Mouse (Mus musculus) layer of hippocampus, postnatal 36 days (tissue): ENCODE data around the gene Amn. TPM values are rescaled to one million over a fixed set of nuclear protein-coding genes. Genes with fewer than 3 reads are reported as not detected.

ENCODE experiments used
- DNase-seq, 2 experiments: peaks; one replicate each; pipeline ENCODE4 v3.0.0; 2022
- total RNA-seq, 2 experiments: library from RNA; stranded (reverse); gene quantifications; 2 replicates each; pipeline ENCODE4 v1.2.3; 2021

Gene Amn
- total RNA-seq, 2 experiments from 2014 or later, result 2.8 to 4.7 TPM

DNA sequence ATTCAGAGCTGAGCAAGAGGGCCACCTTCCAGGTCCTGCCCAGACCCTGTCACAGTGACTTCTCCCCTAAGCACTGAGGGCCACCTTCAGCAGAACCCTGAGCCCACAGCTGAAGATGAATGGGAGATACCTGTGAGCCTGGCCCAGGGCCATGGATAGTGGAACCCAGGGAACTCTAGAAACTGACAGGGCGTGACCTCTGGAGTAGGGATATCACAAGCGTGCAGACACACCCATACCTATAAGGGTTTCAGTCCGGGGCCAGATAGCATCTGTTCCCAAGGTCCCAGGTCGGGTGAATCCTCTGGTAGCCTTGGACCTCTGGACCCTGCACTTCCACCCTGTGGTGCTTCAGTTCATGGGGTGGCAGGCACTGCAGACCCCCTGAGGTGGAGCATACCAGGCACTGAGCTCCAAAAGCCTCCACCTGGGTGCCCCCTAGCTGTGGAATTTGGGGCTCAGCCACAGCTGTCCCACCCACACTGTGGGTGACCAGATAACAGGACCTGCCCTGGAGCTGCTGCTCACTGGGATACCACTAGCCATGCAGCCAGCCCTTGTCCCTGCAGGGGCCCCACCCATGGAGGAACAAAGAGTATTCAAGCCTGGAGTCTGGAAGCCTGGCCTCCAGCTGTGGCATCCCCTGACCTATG is 3.1 kb upstream of the Amn start:
- no peak for DNase-seq

DNA sequence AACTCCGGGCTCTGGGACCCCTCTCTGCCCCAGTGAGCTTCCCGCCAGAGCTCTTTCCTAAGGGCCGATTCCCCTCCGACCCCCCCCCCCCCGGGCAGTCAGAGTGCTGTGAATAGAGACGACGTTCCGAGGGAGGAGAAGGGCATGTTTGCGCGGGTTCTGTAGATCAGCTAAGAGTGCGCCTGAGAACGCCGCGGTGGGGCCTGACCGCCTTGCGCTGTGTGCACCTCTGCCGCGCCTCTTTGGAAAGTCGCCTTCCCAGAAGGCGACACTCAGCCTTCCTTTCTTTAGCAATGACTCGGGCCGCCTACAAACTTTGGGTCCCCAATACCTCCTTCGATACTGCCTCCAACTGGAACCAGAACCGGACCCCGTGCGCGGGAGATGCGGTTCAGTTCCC is 511 bp downstream of the Amn start:
- DNase-seq, result no peak

DNA sequence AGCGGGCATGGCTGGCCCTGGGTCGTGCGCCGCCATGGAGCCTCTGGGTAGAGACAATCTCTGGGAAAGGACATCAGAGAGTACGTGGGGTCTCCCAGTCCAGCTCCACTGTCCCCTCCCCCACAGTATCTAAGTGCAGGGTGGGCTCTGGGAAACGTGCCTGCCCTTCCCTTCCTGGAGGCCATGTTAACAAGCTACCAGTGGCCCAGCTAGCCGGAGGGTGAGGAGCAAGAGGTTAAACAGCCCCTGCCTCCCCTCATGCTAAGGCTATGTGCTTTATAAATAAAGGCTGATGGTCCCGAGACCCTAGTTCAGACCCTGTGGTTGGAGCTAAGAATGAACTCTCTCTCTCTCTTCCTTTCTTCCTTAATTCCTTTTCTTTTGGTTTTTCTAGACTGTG is 1.1 kb downstream of the Amn start:
- DNase-seq, result no peak

DNA sequence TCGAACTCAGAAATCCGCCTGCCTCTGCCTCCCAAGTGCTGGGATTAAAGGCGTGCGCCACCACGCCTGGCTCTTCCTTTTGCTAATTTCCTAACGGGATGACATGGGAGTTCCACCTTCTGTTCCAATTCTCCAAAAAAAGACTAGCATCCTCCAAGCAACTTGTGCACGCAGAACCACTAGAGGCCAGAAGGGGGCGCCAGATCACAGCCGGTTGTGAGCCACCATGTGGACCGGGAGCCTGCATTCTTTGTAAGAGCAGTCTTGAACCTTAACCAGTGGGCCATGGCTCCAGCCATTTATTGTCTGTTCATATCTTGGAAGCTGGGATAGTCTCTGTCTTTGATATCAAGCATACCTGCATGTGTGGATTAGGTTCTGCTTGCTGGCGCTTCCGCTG is 1.5 kb downstream of the Amn start:
- DNase-seq, result peak; percentile 77 to 84

DNA sequence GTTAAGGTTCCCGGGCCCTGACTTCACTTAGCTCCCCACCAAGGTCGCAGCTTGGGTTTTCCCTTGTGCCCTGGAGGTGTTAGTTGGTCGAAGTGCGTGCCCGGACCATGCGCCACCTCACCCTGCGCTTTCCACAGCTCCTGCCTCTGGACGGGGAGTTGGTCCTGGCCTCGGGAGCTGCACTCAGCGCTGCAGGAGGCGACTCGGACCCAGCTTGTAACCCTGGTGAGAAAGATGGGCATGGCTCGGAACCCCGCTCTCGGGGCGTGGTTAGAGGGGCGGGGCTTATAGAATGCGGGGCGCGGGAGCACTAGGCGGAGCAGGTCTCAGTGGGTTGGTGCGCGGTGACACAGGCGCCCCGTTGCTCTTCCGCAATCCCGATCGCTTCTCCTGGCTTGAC is 3.1 kb downstream of the Amn start:
- DNase-seq, result no peak

DNA sequence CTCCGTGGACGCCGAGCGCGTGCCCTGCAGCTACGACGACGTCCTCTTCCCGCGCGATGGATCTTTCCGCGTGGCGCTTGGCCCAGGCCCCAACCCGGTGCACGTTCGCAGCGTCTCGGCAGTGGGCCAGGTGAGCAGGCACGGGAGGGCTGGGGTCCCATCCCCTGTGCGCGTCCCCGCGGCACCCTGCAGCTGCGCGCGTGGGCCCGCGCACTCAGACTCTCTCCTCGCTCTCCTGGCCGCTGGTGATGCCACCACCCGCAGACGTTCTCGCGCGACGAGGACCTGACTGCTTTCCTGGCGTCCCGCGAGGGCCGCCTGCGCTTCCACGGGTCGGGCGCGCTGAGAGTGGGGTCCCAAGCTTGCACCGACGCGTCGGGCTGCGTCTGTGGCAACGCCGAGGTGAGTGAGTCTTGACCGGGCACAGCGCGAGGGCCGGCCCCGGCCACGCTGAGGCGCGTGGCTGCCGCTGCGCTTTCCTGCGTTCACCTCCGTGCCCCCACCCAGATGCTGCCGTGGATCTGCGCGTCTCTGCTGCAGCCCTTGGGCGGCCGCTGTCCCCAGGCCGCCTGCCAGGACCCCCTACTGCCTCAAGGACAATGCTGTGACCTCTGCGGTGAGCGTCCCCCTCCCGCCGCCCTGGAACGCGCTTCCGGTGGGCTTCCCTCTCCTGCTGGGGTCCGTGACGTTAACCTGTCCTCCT is 3.7 kb downstream of the Amn start:
- DNase-seq, result no peak

DNA sequence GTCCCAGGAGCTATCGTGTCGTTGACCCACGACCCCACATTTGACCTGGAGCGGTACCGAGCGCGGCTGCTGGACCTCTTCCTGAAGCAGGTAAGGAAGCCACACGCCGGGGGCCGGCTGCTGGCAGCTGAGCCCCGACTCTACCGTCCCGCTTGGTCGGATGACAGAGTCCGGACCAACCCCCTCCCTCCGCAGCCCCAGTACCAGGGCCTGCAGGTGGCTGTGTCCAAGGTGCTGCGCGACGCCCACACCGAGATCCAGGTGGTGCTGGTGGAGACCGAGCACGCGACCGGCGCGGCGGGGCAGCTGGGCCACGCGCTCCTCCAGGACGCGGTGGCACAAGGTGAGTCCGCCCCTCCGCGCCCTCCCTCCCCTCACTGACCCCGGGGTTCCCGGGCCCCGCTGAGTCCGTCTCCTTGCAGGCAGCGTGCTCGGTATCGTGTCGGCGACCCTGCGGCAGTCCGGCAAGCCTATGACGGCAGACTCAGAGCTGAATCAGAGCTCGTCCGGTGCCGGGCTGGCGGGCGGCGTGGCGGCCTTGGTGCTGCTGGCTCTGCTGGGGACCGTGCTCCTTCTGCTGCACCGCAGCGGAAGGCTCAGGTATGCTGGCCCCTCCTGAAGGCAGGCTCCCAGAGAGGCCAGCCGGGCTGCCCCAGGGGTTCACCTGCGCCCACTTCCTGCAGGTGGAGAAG is 4.4 kb downstream of the Amn start:
- no peak for DNase-seq

DNA sequence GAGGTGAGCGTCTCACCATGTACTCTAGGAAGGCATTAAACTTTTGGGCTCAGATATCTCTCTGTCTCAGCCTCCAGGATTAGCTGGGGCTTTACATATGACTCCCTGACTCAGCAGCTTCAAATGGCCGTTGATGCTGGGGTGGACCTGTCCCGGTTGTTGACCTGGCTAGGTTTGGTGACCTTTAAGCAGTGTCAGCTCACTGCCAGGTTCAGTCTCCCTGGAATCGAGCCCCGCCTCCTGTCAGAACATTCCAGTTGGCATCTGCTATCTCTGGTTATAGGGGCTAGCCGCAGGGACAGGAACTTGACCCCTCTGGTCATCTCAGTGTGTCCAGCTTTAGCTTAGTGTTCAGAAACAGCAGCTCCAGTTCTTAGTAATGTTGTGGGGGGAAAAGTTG is 5.5 kb downstream of the Amn start:
- no peak for DNase-seq

DNA sequence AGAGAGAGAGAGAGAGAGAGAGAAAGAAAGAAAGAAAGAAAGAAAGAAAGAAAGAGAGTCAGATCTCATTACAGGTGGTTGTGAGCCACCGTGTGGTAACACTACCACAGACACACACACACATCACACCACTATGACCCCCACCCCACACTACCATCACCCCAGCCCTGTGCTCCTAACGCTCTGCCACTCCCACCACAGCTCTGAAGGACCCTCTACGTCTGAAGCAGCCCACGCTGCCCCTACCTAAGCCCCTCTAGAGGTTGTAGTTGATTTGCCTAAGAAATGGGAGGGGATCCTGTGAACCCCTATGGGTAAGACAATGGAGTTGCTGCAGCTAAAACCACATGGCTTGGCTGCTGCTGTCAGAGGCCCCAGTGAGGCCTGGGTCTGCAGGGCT is 12.7 kb downstream of the Amn start:
- no peak for DNase-seq

DNA sequence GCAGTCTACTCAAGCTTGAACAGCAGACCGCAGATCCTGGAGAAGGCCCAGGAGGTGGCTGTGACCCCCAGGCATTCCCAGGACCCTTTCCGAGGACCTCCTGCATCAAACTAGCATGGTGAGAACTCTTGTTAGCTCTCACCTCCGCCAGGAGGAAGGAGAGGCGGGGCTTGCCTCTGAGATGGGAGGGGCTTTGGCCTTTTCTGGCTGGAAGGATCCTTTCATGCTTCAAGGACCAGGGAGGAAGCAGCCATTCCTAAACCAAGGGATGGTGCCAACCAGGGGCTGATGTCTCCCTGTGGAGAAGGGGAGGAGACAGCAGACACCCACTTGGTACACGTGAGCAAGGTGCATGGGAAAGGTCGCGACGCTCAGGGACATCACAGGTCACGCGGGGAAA is 13.6 kb downstream of the Amn start:
- DNase-seq, result no peak

DNA sequence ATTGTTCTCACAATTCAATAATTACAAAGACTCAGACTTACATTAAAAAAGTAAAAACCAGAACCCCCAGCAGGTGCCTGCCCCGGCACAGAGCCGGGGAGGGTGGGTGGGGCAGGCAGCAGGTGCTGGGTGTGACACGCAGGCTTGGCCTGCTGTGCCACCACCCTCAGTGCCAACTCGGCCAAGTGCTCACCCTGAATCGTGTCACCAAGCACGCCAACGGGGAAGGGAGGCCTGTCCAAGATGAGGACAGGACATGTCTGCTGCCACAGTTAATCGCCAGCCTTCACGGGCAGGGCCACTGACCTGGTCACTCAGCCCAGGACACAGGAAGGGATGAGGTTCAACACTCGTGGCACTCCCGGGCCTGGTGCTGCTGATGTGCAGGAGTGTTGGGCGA is 22.1 kb downstream of the Amn start:
- DNase-seq, result no peak

DNA sequence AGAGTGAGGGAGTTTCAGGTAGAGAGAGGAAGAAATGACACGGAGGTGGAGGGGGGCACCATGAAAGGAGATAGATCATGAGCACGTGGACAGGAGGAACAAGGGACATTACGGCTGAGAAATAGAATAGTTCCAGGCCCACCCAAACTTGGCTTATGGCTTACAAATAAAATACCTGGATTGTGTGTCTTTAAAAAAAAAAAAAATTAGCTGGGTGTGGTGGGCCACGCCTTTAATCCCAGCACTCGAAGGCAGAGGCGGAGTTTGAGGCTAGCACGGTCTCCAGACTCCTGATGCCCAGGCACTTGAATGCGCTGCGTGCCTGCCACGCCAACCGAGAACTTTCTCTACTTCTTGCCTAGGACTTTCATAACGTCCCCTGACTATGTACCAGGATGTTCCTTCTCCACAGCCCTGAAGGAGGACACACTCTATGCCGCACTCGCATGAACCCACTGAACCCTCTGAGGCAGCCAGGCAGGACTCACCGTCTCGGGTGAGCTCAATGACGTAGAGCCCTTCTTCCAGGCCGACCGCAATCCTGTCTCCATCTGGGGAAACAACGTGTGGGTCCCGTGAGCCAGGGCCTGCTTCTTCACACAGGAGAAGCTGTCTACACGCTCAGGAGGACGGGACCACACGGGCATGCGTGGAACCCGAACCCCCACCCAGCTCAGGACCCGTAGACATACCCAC is 30.6 kb downstream of the Amn start:
- DNase-seq, result no peak

DNA sequence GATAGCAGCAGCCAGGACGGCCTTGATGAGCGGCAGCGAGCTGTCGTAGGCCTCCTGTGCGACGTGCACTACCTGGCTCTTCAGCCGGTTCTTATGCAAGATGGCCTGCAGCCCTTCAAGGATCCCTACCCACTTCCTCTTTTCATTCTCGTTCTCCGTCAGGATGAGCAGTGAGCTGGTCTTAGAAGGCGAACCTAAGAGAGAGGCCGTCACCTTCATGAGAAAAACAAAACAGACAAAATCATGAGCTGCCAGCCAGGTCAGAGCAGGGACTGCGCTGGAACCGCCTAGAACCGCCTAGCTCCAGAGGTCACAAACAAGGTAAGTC is 31.1 kb downstream of the Amn start:
- no peak for DNase-seq

DNA sequence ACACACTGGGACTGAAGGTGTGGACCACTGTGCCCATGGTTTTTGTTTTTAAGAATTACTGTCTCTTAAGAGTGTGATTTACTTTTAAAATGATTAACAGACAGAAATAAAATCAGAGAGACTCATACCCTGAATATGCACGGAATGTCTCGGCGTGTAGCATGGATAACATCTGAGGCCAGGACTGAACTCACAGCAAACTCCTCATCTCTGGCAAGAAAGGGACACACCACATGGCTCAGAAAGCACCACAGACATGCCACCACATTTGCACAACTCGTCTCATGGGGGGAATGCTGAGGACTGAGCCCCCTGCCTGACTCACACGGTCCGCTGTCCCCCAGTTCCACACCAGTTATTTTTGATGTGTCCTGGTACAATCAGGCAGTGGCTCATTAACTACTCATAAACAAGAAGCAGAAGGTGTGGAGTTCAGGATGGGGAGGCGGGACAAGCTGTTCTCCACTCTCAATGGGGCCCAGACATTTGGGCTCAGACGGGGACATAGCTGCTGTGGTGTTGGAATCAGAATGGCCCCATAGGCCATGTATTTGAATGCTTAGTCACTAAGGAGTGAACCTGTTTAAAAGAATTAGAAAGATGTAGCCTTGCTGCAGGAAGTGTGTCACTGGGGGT is 32.9 kb downstream of the Amn start:
- DNase-seq, result peak in 1 of 2 experiments; percentile 27

DNA sequence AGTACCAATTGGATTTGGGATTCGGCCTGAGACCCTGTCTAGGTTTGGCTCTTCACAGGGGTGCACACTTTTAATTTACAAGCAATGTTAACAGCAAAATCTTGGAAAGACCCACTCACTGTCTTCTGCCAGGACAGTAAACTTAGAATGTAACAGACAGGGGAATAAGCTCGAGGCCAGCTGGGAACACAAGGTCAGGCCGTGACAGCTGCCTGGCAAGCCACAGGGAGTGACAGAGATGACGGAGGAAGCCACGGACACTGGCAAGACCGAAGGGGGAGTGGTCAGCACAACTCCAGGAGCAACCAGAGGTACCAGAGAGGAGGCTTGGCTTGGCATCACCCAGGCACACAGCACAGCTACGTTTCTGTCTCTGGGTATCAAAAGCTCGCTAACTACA is 35.9 kb downstream of the Amn start:
- no peak for DNase-seq

DNA sequence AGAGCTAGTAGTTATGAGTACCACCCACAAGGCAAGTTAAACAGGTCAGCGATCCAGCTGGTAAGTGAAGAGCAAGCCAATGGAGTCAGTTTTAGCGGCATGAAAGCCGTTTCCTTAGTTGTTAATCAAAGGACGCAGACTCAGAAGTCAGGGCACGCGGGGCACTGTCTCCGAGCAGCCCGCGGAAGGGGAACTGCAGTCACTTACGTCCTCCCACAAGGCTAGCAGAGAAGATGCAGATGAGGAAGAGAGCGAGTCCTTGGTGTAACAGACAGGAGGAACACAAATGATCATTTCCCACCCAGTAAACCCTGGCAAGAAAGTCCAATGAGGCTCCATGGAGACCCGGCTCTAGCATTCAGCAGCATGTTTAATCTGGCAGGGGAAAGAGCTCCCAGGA is 38.4 kb downstream of the Amn start:
- no peak for DNase-seq

DNA sequence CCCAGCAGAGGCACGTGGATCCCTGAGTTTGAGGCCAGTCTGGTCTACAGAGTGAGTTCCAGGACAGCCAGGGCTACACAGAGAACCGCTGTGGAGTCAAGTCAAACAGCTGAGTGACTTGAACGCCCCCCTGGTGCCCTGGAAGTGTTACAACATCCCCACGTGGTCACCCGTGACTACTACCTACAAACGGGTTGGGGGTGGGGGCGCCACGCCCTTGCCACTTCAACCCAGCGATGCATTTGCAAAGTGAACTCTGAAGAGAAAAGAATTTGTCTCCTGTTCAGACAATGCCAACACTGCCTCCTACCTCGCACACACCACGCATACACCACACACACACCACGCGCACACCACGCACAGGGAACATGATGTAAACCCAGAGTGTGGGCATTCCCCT is 39.0 kb downstream of the Amn start:
- no peak for DNase-seq

DNA sequence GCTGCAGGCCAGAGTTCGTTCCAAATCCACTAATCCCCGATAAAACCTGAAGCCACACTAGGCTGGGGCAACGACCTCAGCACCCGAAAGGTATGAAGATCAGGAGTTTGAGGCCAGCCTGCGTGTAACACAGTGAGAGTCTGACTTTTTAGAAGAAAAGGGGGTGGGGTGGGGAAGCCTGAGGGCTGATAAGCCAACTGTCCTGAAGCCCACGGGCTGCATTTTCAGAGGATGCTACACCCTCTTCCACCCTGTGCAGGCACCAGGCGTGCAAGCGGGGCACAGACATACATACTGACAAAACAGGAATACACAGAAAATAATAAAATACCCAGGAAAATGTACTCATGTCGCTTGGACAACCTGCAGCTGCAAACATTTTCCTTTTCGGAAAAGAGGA is 40.9 kb downstream of the Amn start:
- DNase-seq, result no peak

DNA sequence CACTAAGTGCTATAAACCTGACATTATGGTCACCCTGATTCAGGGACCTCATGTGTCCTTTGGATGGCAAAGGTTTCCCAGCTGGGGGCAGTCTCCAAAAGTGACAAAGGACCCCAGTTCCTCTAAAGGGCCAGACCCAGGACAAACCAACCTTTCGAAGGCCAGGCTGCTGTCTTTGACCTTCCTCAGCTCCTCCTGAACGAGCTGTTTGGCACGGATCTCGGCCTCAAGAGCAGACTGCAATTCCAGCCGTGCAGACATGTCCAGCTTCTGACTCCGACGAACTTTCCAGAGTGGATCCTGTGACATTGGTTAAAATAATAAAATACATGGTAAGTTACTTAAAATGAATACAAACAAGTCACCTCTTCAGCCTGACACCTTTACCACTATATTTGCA is 43.4 kb downstream of the Amn start:
- no peak for DNase-seq

DNA sequence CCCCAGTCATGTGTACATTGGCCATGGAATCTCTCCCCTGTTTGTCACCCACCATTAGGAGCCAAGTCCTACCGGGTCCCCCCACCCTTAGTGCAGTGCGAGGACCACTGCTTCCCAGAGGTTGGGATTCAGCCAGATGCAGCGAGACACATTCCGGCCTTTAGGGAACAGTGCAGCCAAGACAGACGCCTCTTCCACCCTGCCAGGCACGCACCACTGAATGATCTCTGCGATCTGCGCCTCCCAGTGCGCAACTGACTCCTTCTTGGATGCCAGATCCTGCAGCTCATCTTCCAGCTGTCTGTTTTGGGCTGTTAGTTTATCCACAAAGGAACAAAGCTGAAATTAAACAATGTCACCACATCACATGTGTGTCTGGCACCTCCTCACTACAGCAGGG is 46.8 kb downstream of the Amn start:
- DNase-seq, result no peak

DNA sequence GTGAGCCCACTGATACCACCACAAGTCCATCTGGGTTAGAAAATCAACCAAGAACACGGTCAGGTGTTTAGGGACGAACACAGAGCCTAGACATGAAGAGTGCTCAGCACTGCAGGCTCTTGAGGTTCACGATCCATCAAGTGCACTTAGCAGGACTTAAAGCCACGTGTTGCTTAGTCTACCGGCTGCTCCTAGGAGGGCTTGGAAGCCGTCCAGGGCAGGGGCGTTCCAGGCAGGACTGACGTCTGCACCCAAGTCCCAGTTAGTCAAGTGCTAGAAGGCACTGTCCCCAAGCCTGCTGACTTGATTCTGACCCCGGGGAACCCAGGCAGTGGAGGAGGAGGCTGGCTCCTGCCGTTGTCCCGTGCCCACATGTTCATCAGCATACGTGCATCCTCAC is 49.7 kb downstream of the Amn start:
- no peak for DNase-seq

DNA sequence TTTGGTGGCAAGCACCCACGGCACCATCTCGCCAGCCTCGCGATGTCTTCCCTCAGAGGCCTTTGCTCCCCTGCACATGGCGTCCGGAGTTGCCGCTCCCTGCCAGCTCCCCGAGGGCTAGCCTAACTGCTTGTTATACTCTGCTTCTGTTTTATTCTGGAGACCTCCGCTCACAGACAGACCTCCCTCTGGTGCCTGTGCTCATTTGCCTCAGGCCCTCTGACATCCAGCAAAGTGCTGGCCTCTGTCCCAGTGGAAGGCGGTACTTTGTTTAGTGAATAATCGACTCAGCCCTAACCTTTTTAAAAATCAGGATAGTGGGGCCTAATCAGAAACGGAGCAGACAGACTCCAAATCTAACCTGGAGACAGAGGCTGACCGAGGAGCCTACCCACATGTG is 50.9 kb downstream of the Amn start:
- DNase-seq, result no peak

DNA sequence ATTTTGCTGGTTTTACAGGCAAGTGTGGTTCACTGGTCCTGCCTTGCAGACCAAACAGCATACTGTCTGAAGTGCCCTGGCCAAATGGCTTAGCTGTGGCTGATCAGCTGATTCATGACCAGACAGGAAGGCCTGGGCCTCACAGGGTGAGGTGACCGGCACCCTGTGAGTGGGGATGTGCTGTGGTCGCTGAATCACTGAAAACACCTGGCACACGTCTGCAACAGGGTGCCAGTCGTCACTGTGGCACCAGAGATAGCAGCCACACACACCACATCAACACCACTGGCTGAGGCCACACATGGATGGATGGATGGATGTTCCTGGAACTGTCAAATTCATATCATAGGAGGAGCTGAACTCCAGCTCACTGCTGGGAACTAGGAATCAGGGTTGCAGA is 52.5 kb downstream of the Amn start:
- no peak for DNase-seq
